17 mouse cellular contexts compared by ENCODE assay signal in the genomic region with DNA sequence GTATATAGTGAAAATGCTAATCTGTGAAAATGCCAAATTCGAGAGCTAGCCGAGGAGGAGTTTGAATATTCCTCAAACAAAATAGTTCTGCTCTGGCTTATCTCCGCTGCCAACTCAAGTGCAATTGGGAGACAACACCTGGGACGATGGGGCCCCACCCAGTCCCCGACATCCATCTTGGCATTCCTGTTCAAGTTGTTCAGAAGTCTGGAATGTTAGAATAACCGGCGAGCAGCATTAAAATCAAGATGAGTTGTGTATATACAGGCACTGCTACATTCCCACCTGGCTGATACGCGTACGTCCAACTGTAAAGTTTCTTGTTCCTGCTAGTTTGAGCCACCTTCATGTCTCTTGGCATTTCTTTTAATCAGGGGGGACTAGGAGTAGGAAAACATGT.
DNase-seq lines count a peak whose midpoint lies in the region; ATAC-seq and TF ChIP-seq lines count a peak whose summit lies in the region.
"Had no signal": no experiment of that assay in that cellular context is flagged by ENCODE, and none has a peak within 500 bp of the region (broad histone marks: within the 10 kb centered on the region; RNA-seq: fewer than 3 reads in every experiment).

No protein-coding gene starts in this region.

- no peaks in the 10 kb centered on the region for H3K9me3 ChIP-seq in heart, embryonic 11.5 days (replicated peaks; ENCODE audit: control insufficient read depth, low read length)
- H3K9me3 ChIP-seq in embryonic facial prominence, embryonic 15.5 days (replicated peaks): no peaks in the 10 kb centered on the region
- H3K9me3 ChIP-seq in intestine, postnatal 0 days (ENCODE audit: control insufficient read depth): no peaks in the 10 kb centered on the region
- H3K9me3 ChIP-seq: forebrain, embryonic 13.5 days; heart, embryonic 13.5 days; hindbrain, embryonic 15.5 days had no signal

- no peak for ATAC-seq in heart, embryonic 11.5 days (replicated peaks; ENCODE audit: insufficient number of reproducible peaks, low FRiP score, low TSS enrichment)
- ATAC-seq in embryonic facial prominence, embryonic 15.5 days (ENCODE audit: insufficient number of reproducible peaks, low FRiP score, low TSS enrichment, low read depth): peak; percentile 43; the same call in 1 of the 2 replicates
- ATAC-seq in megakaryocyte, adult 5-6 weeks (ENCODE audit: poor library complexity, severe bottlenecking): no peak
- ATAC-seq in intestine, postnatal 0 days: no peak
- ATAC-seq: forebrain, embryonic 13.5 days had no signal

- H3K27me3 ChIP-seq in heart, embryonic 11.5 days (ENCODE audit: control insufficient read depth, insufficient read depth, low read length): no peaks in the 10 kb centered on the region
- H3K27me3 ChIP-seq in embryonic facial prominence, embryonic 15.5 days: no peaks in the 10 kb centered on the region
- no peaks in the 10 kb centered on the region for H3K27me3 ChIP-seq in intestine, postnatal 0 days (replicated peaks; ENCODE audit: control insufficient read depth, insufficient read depth, low read length)
- H3K27me3 ChIP-seq: forebrain, embryonic 13.5 days; heart, embryonic 13.5 days; hindbrain, embryonic 15.5 days had no signal

- no peaks in the 10 kb centered on the region for H3K4me1 ChIP-seq in heart, embryonic 11.5 days (ENCODE audit: control insufficient read depth, insufficient read depth, low read length)
- H3K4me1 ChIP-seq in embryonic facial prominence, embryonic 15.5 days: peaks cover 14% of the 10 kb centered on the region; the same call in 1 of the 2 replicates
- H3K4me1 ChIP-seq in intestine, postnatal 0 days (replicated peaks; ENCODE audit: control insufficient read depth, insufficient read depth, low read length): no peaks in the 10 kb centered on the region; the same call in 1 of the 2 replicates
- H3K4me1 ChIP-seq: forebrain, embryonic 13.5 days; heart, embryonic 13.5 days; hindbrain, embryonic 15.5 days had no signal

- H3K4me2 ChIP-seq in heart, embryonic 11.5 days: no peak overlapping the region
- H3K4me2 ChIP-seq in embryonic facial prominence, embryonic 15.5 days (replicated peaks): no peak overlapping the region
- H3K4me2 ChIP-seq in intestine, postnatal 0 days (replicated peaks; ENCODE audit: low read depth): no peak overlapping the region
- H3K4me2 ChIP-seq: forebrain, embryonic 13.5 days; heart, embryonic 13.5 days; hindbrain, embryonic 15.5 days had no signal

- H3K4me3 ChIP-seq in heart, embryonic 11.5 days (ENCODE audit: low read depth, low read length): no peak overlapping the region
- H3K4me3 ChIP-seq in embryonic facial prominence, embryonic 15.5 days (replicated peaks): no peak overlapping the region
- no peak overlapping the region for H3K4me3 ChIP-seq in intestine, postnatal 0 days (ENCODE audit: low read depth, low read length)
- H3K4me3 ChIP-seq: forebrain, embryonic 13.5 days; heart, embryonic 13.5 days; hindbrain, embryonic 15.5 days had no signal

- peak; percentile 70 for DNase-seq in heart, adult 11 months
- DNase-seq in R1 (ENCODE audit: low read depth, low spot score): peak; percentile 52
- DNase-seq in lung, postnatal 14 days: peak; percentile 12
- DNase-seq: adrenal gland, adult 2 months; adrenal gland, postnatal 25 days; cerebellum, adult 2 months; cerebellum, postnatal 10 days; forebrain, postnatal 0 days; gastrocnemius, postnatal 14 days; heart, postnatal 36 days had no signal

- no peak for TF ChIP-seq CTCF in intestine, postnatal 0 days (IDR thresholded peaks at IDR 0.05; ENCODE audit: low read depth)

- H3K27ac ChIP-seq in heart, embryonic 11.5 days (ENCODE audit: low read depth, low read length): no peak overlapping the region
- H3K27ac ChIP-seq in embryonic facial prominence, embryonic 15.5 days (replicated peaks): peak overlapping the region; percentile 17; the same call in 1 of the 2 replicates
- H3K27ac ChIP-seq in intestine, postnatal 0 days (ENCODE audit: low read depth, low read length): no peak overlapping the region
- H3K27ac ChIP-seq: forebrain, embryonic 13.5 days; heart, embryonic 13.5 days; hindbrain, embryonic 15.5 days had no signal

- no peaks in the 10 kb centered on the region for H3K36me3 ChIP-seq in heart, embryonic 11.5 days (ENCODE audit: control insufficient read depth, insufficient read depth, low read length)
- no peaks in the 10 kb centered on the region for H3K36me3 ChIP-seq in embryonic facial prominence, embryonic 15.5 days
- no peaks in the 10 kb centered on the region for H3K36me3 ChIP-seq in intestine, postnatal 0 days (ENCODE audit: control insufficient read depth, insufficient read depth)
- H3K36me3 ChIP-seq: heart, embryonic 13.5 days; hindbrain, embryonic 15.5 days had no signal

- 87% methylated on average over 10 of the region's 10 CpGs for WGBS in heart, embryonic 11.5 days (ENCODE audit: insufficient replicate concordance)
- 57% methylated on average over 10 of the region's 10 CpGs for WGBS in embryonic facial prominence, embryonic 15.5 days
- WGBS in intestine, postnatal 0 days: 75% methylated on average over 10 of the region's 10 CpGs

- no peak overlapping the region for H3K9ac ChIP-seq in heart, embryonic 11.5 days (ENCODE audit: low read depth, low read length)
- no peak overlapping the region for H3K9ac ChIP-seq in embryonic facial prominence, embryonic 15.5 days
- H3K9ac ChIP-seq in intestine, postnatal 0 days (ENCODE audit: low read depth, low read length): no peak overlapping the region
- H3K9ac ChIP-seq: forebrain, embryonic 13.5 days; forebrain, postnatal 0 days; heart, embryonic 13.5 days; hindbrain, embryonic 15.5 days had no signal

Comparison
In these comparisons a context has a peak if more than half of its experiments do, and no peak if none do; other contexts are left out.
1. DNase-seq: peak in every context shown above with its lines; median percentile 70 in heart, adult 11 months; 52 in R1; 12 in lung, postnatal 14 days.